Mouse (Mus musculus) cerebellum, adult 2 months (tissue): Measurements from ENCODE around the gene Fxn.

ENCODE experiments used
- CTCF ChIP-seq: fragments of 200-500 bp; IDR thresholded peaks from 2 replicates; pipeline ENCODE4 v1.5.1; 2011; ENCODE audit warnings: low read depth, mild to moderate bottlenecking, control low read depth, low read length, moderate library complexity, borderline replicate concordance; ENCODE audit not compliant: insufficient read depth
- POLR2A ChIP-seq: fragments of 200-500 bp; IDR thresholded peaks from 2 replicates; pipeline ENCODE4 v1.6.1; 2011; ENCODE audit warnings: low read length, control low read depth, borderline replicate concordance; ENCODE audit not compliant: insufficient read depth

DNA sequence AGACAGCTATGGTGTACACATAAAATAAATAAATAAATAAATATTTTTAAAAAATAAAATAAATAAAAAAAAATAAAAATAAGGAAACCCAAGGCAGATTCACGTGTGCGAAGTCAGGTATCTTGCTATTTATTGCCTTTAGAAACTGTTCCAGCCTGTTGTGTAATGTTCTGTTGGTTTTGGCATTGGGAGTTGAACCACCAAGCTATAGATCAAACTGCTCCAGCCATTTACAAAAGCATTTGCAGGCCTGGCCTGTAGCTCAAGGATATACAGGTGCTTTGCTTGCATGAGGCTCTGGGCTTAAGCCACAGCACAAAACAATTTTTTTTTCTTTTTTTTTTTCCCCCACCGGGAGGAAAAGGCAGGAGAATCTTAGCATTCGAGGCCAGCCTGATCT is 42.4 kb downstream of the Fxn start:
- no peak for TF ChIP-seq CTCF
- no peak for TF ChIP-seq POLR2A
